Mouse (Mus musculus): ENCODE results near the gene Wbp2nl. TPM values are rescaled to one million over a fixed set of nuclear protein-coding genes. Genes with fewer than 3 reads are reported as not detected.

The Wbp2nl gene
- total and polyA plus RNA-seq, 3 experiments: not detected

DNA sequence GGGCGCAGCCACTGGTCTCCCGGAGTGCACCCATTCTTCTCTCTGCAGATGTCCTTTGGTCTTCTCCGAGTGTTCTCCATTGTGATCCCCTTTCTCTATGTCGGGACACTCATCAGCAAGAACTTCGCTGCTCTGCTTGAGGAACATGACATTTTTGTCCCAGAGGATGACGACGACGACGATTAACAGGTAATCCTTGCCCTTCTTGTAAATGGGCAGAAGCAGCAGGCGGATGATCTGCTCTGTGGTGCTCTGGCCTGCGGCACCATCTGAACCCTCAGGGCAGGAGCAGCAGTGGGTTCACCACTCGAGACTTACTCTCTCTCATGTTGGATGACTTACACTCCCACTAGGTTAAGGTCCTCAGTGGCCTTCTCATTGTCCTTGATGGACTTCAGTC lies 49.1 kb downstream of the Wbp2nl start:
- Histone ChIP-seq H3K9ac (ENCODE audit: insufficient read depth, low read depth) (0 out of 2 replicates have a peak overlapping the region, but pooled peaks have one; percentile 85), H3K4me2 (ENCODE audit: insufficient read depth, low read depth, poor library complexity, severe bottlenecking) (0 out of 2 replicates have a peak overlapping the region, but pooled peaks have one; percentile 96), H3K4me1 (ENCODE audit: control insufficient read depth in 1 of 2, insufficient read depth in 2 of 2) (peaks cover 14 to 40% of the 10 kb centered on the region in 2 experiments), H3K4me3 (replicated peaks in 1 of 3; ENCODE audit: low read depth in 2 of 3, low read length in 2 of 3, poor library complexity in 1 of 3) (no peak overlapping the region), H3K9me3 (replicated peaks; ENCODE audit: low read length) (no peaks in the 10 kb centered on the region), H3K27ac (ENCODE audit: insufficient read depth, low read depth) (no peak overlapping the region), H3K36me3 (replicated peaks in 1 of 2; ENCODE audit: control insufficient read depth in 1 of 2, insufficient read depth in 1 of 2, low read length in 1 of 2) (peaks cover 29 to 42% of the 10 kb centered on the region in 2 experiments), H3K27me3 (replicated peaks) (peaks cover 8% of the 10 kb centered on the region), H3K79me2 (replicated peaks; ENCODE audit: control insufficient read depth, extremely low read depth, insufficient read depth, poor library complexity, severe bottlenecking) (peaks cover 23% of the 10 kb centered on the region)
- TF ChIP-seq ETS1 (conservative IDR thresholded peaks at IDR 0.05; ENCODE audit: low read depth, low read length) (no peak), USF2 (conservative IDR thresholded peaks at IDR 0.05; ENCODE audit: low read depth, low read length) (no peak), BHLHE40 (IDR thresholded peaks at IDR 0.05; ENCODE audit: low read depth, low read length) (no peak), CHD2 (IDR thresholded peaks at IDR 0.05; ENCODE audit: low read length) (no peak), KAT2A (IDR thresholded peaks at IDR 0.05; ENCODE audit: insufficient replicate concordance, low read length) (no peak), POLR2AphosphoS2 (IDR thresholded peaks at IDR 0.05; ENCODE audit: low read depth, low read length) (no peak)
- in situ Hi-C loops (cut with MboI; ENCODE audit: low pct_ligation_motif_present, low pct_unique_long_range_greater_than_20kb, low sequenced_read_pairs) (no loop called here), dilution Hi-C loops (cut with MboI; ENCODE audit: extremely low pct_ligation_motif_present, extremely low pct_unique_long_range_greater_than_20kb, low sequenced_read_pairs) (no loop called here)
- DNase-seq (ENCODE audit: extremely low read depth): no peak

GRCm38 (mm10) chr15:82348258-82348998 lies 49.7 kb downstream of the Wbp2nl start:
- peaks cover 14 to 44% of the 10 kb centered on the region in 2 experiments for H3K4me1 ChIP-seq (ENCODE audit: control insufficient read depth in 1 of 2, insufficient read depth in 2 of 2)
- dilution Hi-C loops (cut with MboI; ENCODE audit: extremely low pct_ligation_motif_present, extremely low pct_unique_long_range_greater_than_20kb, low sequenced_read_pairs): no loop called here
- H3K36me3 ChIP-seq (replicated peaks in 1 of 2; ENCODE audit: control insufficient read depth in 1 of 2, insufficient read depth in 1 of 2, low read length in 1 of 2): peaks cover 29 to 42% of the 10 kb centered on the region in 2 experiments
- H3K4me3 ChIP-seq (replicated peaks in 1 of 3; ENCODE audit: low read depth in 2 of 3, low read length in 2 of 3, poor library complexity in 1 of 3): no peak overlapping the region
- peaks cover 4% of the 10 kb centered on the region for H3K27me3 ChIP-seq (replicated peaks)
- no peak for DNase-seq (ENCODE audit: extremely low read depth)
- in situ Hi-C loops (cut with MboI; ENCODE audit: low pct_ligation_motif_present, low pct_unique_long_range_greater_than_20kb, low sequenced_read_pairs): no loop called here
- no peak overlapping the region for H3K27ac ChIP-seq (ENCODE audit: insufficient read depth, low read depth)
- no peaks in the 10 kb centered on the region for H3K9me3 ChIP-seq (replicated peaks; ENCODE audit: low read length)
- H3K79me2 ChIP-seq (replicated peaks; ENCODE audit: control insufficient read depth, extremely low read depth, insufficient read depth, poor library complexity, severe bottlenecking): peaks cover 29% of the 10 kb centered on the region
- TF ChIP-seq IRF4 (IDR thresholded peaks at IDR 0.05; ENCODE audit: low read depth, low read length): peak; percentile 53
- no peak for TF ChIP-seq ELF1 (IDR thresholded peaks at IDR 0.05; ENCODE audit: low read depth, low read length)
- no peak for TF ChIP-seq E2F4 (IDR thresholded peaks at IDR 0.05; ENCODE audit: insufficient replicate concordance, low read depth, low read length)
- TF ChIP-seq EP300 (IDR thresholded peaks at IDR 0.05; ENCODE audit: low read length): peak; percentile 67
- no peak overlapping the region for H3K4me2 ChIP-seq (ENCODE audit: insufficient read depth, low read depth, poor library complexity, severe bottlenecking)
- H3K9ac ChIP-seq (ENCODE audit: insufficient read depth, low read depth): no peak overlapping the region; the same call in 1 of the 2 replicates

- dilution Hi-C loops (cut with MboI; ENCODE audit: extremely low pct_ligation_motif_present, extremely low pct_unique_long_range_greater_than_20kb, low sequenced_read_pairs): no loop called here
- no peak overlapping the region for H3K4me2 ChIP-seq (ENCODE audit: insufficient read depth, low read depth, poor library complexity, severe bottlenecking)
- in situ Hi-C loops (cut with MboI; ENCODE audit: low pct_ligation_motif_present, low pct_unique_long_range_greater_than_20kb, low sequenced_read_pairs): no loop called here
- H3K27ac ChIP-seq (ENCODE audit: insufficient read depth, low read depth): no peak overlapping the region
- H3K36me3 ChIP-seq (replicated peaks in 1 of 2; ENCODE audit: control insufficient read depth in 1 of 2, insufficient read depth in 1 of 2, low read length in 1 of 2): peaks cover 29 to 42% of the 10 kb centered on the region in 2 experiments
- no peaks in the 10 kb centered on the region for H3K9me3 ChIP-seq (replicated peaks; ENCODE audit: low read length)
- peaks cover 14 to 44% of the 10 kb centered on the region in 2 experiments for H3K4me1 ChIP-seq (ENCODE audit: control insufficient read depth in 1 of 2, insufficient read depth in 2 of 2)
- DNase-seq (ENCODE audit: extremely low read depth): no peak
- H3K4me3 ChIP-seq (replicated peaks in 1 of 3; ENCODE audit: low read depth in 2 of 3, low read length in 2 of 3, poor library complexity in 1 of 3): no peak overlapping the region
- H3K9ac ChIP-seq (ENCODE audit: insufficient read depth, low read depth): no peak overlapping the region
- H3K27me3 ChIP-seq (replicated peaks): no peaks in the 10 kb centered on the region
- peaks cover 32% of the 10 kb centered on the region for H3K79me2 ChIP-seq (replicated peaks; ENCODE audit: control insufficient read depth, extremely low read depth, insufficient read depth, poor library complexity, severe bottlenecking)
- TF ChIP-seq BHLHE40 (IDR thresholded peaks at IDR 0.05; ENCODE audit: low read depth, low read length) (no peak), GABPA (IDR thresholded peaks at IDR 0.05; ENCODE audit: insufficient replicate concordance, low read depth, low read length) (no peak), E2F4 (IDR thresholded peaks at IDR 0.05; ENCODE audit: insufficient replicate concordance, low read depth, low read length) (no peak), POLR2AphosphoS2 (IDR thresholded peaks at IDR 0.05; ENCODE audit: low read depth, low read length) (no peak), RAD21 (IDR thresholded peaks at IDR 0.05; ENCODE audit: low read depth, low read length) (no peak)
Observed at GRCm38 (mm10) chr15:82348999-82349341, 50.2 kb downstream of the Wbp2nl start.
